Mouse (Mus musculus) heart, embryonic 16.5 days (tissue): ENCODE measurements around the gene Gtf3c6. TPM values are rescaled to one million over a fixed set of nuclear protein-coding genes. Genes with fewer than 3 reads are reported as not detected.

Source experiments
- ATAC-seq: fragments of 200-750 bp; cut with Nextera tagmentation; replicated peaks from 2 replicates; pipeline ENCODE4 v1.8.0; 2017; ENCODE audit warnings: moderate number of reproducible peaks; ENCODE audit not compliant: insufficient read depth, low FRiP score; ENCODE audit errors: extremely low read depth
- H3K27ac ChIP-seq: fragments of 300-500 bp; sonication (generic); 2 replicates; pipeline ENCODE4 v1.5.1; 2014; ENCODE audit warnings: mild to moderate bottlenecking, low read length, control low read depth, moderate library complexity
- H3K27me3 ChIP-seq: fragments of 300-500 bp; sonication (generic); 2 replicates; pipeline ENCODE4 v1.6.1; 2014; ENCODE audit warnings: low read length, mixed read lengths; ENCODE audit not compliant: control insufficient read depth, insufficient read depth
- H3K36me3 ChIP-seq: fragments of 300-500 bp; sonication (generic); 2 replicates; pipeline ENCODE4 v1.6.1; 2014; ENCODE audit not compliant: control insufficient read depth, insufficient read depth
- H3K4me1 ChIP-seq: fragments of 300-500 bp; sonication (generic); 2 replicates; pipeline ENCODE4 v1.6.1; 2014; ENCODE audit warnings: low read length, mixed read lengths; ENCODE audit not compliant: control insufficient read depth, insufficient read depth
- H3K4me2 ChIP-seq: fragments of 300-500 bp; sonication (generic); 2 replicates; pipeline ENCODE4 v1.6.1; 2014; ENCODE audit warnings: low read depth, mild to moderate bottlenecking, control low read depth, low read length
- H3K4me3 ChIP-seq: fragments of 300-500 bp; sonication (generic); 2 replicates; pipeline ENCODE4 v1.5.1; 2014; ENCODE audit warnings: mild to moderate bottlenecking, control low read depth, low read length
- H3K9ac ChIP-seq: fragments of 300-500 bp; sonication (generic); 2 replicates; pipeline ENCODE4 v1.6.1; 2014; ENCODE audit warnings: low read length, control low read depth
- H3K9me3 ChIP-seq: fragments of 300-500 bp; sonication (generic); replicated peaks from 2 replicates; pipeline ENCODE4 v1.6.1; 2016; ENCODE audit warnings: low read length; ENCODE audit not compliant: control insufficient read depth
- WGBS: fragments of 180-500 bp; shearing (Covaris S2); extraction: QIAGEN DNeasy Blood & Tissue Kit; methylation state at CpG from one replicate; pipeline ENCODE4 v1.1.7; 2014; 5-methylcytosine and 5-hydroxymethylcytosine counted together
- polyA plus RNA-seq: library from polyadenylated mRNA; unstranded; fragments of >200 nt; fragmentation: Nextera tagmentation; extraction: Ambion mirVana; gene quantifications from 2 replicates; pipeline ENCODE4 v1.2.1, GENCODE M21; 2015

Gene Gtf3c6
- polyA plus RNA-seq, 1 experiment from 2014 or later, result 66.9 TPM

DNA sequence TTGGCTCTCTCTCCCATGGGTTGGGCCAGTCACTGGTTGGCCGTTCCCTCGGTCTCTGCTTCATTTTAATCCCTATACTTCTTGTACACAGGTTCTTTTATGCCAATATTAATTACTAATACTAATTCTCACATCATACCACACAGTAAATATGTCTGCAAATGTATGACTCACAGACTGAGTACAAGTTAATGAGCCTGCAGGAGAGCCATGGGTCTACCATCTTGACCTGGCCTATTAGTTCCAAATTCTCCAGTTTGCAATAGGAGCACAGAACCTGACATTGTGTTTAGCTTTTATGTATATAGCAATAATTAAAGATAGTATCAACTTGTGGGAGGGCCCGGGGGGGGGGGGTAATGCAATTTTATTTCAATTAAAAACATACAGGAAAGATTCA lies 27.1 kb upstream of the Gtf3c6 start:
- H3K9ac ChIP-seq, result no peak overlapping the region
- H3K36me3 ChIP-seq, result peaks cover 15% of the 10 kb centered on the region
- no peaks in the 10 kb centered on the region for H3K27me3 ChIP-seq
- 86% methylated on average over 3 of the region's 3 CpGs for WGBS
- no peak for ATAC-seq
- H3K27ac ChIP-seq, result no peak overlapping the region
- H3K9me3 ChIP-seq, result no peaks in the 10 kb centered on the region
- no peaks in the 10 kb centered on the region for H3K4me1 ChIP-seq
- no peak overlapping the region for H3K4me2 ChIP-seq
- no peak overlapping the region for H3K4me3 ChIP-seq

DNA sequence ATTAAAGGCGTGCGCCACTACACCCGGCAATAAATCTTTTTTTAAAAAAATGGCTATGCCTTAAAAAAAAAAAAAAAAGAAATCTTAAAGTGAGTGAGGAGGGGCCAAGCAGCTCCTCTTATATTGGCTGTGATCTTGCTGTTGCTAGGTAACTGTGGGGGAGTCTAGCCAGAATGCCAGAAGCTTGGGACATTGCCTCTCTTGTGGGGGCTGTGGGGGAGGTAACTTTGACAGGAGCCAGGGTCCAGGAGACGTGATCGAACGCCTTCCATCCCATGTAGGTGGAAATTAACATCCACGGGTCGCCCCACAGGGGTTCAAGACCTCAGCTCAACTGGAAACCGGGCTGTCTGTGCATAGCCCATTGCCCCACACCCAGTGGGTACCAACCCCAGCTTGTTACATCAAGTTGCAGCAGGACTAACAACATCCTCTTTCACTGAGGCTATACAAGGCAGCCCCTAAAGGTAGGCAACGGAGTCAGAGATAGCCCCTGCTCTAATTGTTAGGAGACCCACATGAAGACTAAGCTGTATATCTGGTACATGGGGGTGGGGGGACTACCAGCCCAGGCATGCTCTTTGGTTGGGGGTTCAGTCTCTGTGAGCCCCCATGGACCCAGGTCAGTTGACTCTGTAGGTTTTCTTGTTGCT lies 26.4 kb upstream of the Gtf3c6 start:
- Histone ChIP-seq H3K4me2 (no peak overlapping the region), H3K4me1 (no peaks in the 10 kb centered on the region), H3K36me3 (peaks cover 15% of the 10 kb centered on the region), H3K27ac (no peak overlapping the region), H3K9me3 (no peaks in the 10 kb centered on the region), H3K9ac (no peak overlapping the region), H3K27me3 (no peaks in the 10 kb centered on the region), H3K4me3 (no peak overlapping the region)
- WGBS, result 81% methylated on average over 10 of the region's 10 CpGs
- no peak for ATAC-seq

DNA sequence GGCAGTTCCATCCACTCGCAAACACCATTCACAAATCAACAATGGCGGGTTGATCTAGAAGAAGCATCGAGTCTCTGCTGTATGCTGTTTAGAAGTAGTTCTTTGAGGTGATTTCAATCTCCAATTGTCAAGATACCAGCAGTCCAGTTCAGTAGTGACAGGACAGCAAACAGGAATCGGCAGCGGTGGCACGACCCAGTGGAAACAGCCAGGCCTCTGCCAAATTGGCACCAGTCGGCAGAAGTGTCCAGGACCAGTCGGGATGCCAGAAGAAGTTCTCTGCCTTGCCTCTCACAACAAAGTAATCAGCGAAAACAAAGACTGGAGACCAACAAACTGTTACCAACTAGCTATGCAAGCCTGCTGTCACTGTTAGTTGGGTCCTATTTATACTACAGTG lies 25.7 kb upstream of the Gtf3c6 start:
- H3K9ac ChIP-seq, result no peak overlapping the region
- H3K36me3 ChIP-seq, result peaks cover 15% of the 10 kb centered on the region
- H3K27ac ChIP-seq, result no peak overlapping the region
- H3K4me2 ChIP-seq, result no peak overlapping the region
- H3K9me3 ChIP-seq, result no peaks in the 10 kb centered on the region
- H3K27me3 ChIP-seq, result no peaks in the 10 kb centered on the region
- no peak overlapping the region for H3K4me3 ChIP-seq
- WGBS, result 92% methylated on average over 9 of the region's 9 CpGs
- H3K4me1 ChIP-seq, result no peaks in the 10 kb centered on the region
- ATAC-seq, result no peak

DNA sequence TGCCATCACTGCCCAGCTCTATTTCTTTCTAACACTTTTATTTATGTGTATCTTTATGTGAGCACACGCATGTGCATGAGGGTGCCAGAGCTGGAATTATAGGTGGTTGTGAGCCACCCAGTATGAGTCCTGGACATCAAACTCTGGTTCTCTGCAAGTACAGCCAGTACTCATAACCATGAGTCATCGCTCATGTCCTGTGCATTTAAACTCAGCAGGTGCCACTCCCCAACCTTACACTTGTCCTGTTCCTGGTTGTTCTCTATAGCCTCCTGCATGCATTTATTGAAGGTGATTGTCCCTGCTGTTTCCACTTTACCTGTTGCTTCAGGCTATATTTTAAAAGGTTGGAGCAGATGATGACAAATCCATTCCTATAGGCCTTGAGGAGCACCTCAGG lies 23.7 kb upstream of the Gtf3c6 start:
- WGBS, result 90% methylated on average over 2 of the region's 2 CpGs
- Histone ChIP-seq H3K27ac (no peak overlapping the region), H3K4me2 (no peak overlapping the region), H3K9me3 (no peaks in the 10 kb centered on the region), H3K36me3 (peaks cover 9% of the 10 kb centered on the region), H3K27me3 (no peaks in the 10 kb centered on the region), H3K9ac (no peak overlapping the region), H3K4me1 (no peaks in the 10 kb centered on the region), H3K4me3 (no peak overlapping the region)
- ATAC-seq, result no peak

DNA sequence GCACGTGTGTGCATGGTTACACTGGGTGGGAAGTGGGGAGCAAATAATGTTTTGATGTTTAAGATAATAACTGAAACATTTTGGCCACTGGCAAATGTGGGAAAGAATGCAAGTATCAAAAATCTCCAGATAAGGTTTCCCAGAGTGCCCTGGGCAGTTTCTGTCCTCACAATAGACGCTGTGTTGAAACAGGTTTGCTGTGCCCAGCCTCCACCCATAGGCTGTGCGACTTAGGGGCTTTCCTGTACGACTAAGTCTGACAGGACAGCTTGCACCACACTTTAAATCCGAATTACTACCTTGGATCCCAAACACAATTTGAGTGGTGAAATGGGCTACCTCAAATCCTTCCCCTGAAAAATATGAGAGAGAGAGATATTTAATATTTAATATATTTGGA lies 20.4 kb upstream of the Gtf3c6 start:
- H3K27ac ChIP-seq, result no peak overlapping the region
- 55% methylated on average over 5 of the region's 5 CpGs for WGBS
- no peaks in the 10 kb centered on the region for H3K27me3 ChIP-seq
- no peak overlapping the region for H3K4me2 ChIP-seq
- H3K36me3 ChIP-seq, result no peaks in the 10 kb centered on the region
- H3K9ac ChIP-seq, result no peak overlapping the region
- H3K9me3 ChIP-seq, result no peaks in the 10 kb centered on the region
- H3K4me3 ChIP-seq, result no peak overlapping the region
- H3K4me1 ChIP-seq, result 0 out of 2 replicates have a peak, but pooled peaks cover 3% of the 10 kb centered on the region
- ATAC-seq, result no peak

DNA sequence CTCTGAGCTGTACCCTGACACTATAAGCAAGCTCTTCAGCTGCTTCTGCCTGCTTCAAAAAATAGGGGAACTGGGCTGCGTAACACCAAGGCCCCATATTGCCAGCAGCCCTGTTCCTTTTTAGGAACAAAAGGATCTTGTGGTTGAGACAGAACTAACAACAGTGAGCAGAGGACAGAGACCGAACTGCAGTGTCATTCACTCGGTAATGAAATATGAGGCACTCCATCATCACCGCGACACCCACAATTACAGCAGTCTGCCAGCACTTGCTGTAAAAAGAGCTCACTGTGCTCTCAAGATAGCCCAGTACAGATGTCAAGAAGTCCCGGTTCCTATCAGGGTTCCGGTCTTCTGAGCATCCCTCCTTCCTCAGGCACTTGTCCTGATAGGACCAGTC lies 18.1 kb upstream of the Gtf3c6 start:
- 54% methylated on average over 7 of the region's 7 CpGs for WGBS
- Histone ChIP-seq H3K9me3 (no peaks in the 10 kb centered on the region), H3K9ac (no peak overlapping the region), H3K27me3 (no peaks in the 10 kb centered on the region), H3K36me3 (no peaks in the 10 kb centered on the region), H3K4me1 (0 out of 2 replicates have a peak, but pooled peaks cover 3% of the 10 kb centered on the region), H3K27ac (no peak overlapping the region), H3K4me3 (no peak overlapping the region), H3K4me2 (no peak overlapping the region)
- ATAC-seq, result no peak

DNA sequence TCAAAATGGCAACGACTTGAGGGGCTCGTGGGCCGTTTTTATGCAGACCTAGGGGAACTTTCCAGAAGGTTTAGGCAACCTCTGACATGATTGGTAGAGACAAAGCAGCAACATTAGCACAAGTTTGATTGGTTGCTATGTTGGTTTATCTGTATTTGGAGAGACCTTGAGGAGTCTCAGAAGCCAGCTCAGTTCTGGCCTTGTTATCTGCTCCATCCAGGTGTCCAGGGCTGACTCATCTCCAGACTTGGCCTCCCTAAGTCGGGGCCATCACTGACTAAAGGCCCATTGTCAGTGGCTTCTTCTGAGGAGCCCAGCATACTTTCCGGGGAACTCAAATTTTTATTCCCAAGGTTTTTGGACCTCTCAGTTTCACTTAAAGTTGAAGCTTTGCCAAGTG lies 16.0 kb upstream of the Gtf3c6 start:
- no peak overlapping the region for H3K27ac ChIP-seq
- H3K27me3 ChIP-seq, result no peaks in the 10 kb centered on the region
- no peaks in the 10 kb centered on the region for H3K9me3 ChIP-seq
- H3K4me3 ChIP-seq, result no peak overlapping the region
- ATAC-seq, result no peak
- H3K4me1 ChIP-seq, result 0 out of 2 replicates have a peak, but pooled peaks cover 3% of the 10 kb centered on the region
- no peak overlapping the region for H3K4me2 ChIP-seq
- H3K9ac ChIP-seq, result no peak overlapping the region
- 77% methylated on average over 5 of the region's 5 CpGs for WGBS
- H3K36me3 ChIP-seq, result no peaks in the 10 kb centered on the region

DNA sequence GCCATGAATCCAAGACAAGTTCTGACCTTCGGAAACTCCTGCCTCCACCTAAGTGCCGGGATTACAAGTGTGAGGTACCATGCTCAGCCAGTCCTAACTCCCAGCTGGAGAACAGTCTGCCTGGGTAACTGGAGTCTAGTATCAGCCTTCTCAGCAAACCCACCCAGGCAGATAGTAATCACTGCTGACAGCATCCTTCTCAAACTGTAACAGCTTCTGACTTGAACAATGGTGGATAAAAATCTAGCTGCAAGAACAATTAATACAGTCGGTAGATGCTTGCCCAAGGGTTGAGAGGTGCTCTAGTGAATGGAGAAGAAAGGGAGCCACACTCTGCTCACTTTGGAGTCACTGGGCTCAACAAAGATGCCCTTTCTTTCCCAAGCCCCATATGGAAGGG lies 13.3 kb upstream of the Gtf3c6 start:
- no peak overlapping the region for H3K4me3 ChIP-seq
- no peaks in the 10 kb centered on the region for H3K36me3 ChIP-seq
- no peak overlapping the region for H3K9ac ChIP-seq
- no peak overlapping the region for H3K4me2 ChIP-seq
- ATAC-seq, result no peak
- WGBS, result 89% methylated on average over 3 of the region's 3 CpGs
- no peak overlapping the region for H3K27ac ChIP-seq
- H3K9me3 ChIP-seq, result no peaks in the 10 kb centered on the region
- no peaks in the 10 kb centered on the region for H3K27me3 ChIP-seq
- H3K4me1 ChIP-seq, result 0 out of 2 replicates have a peak, but pooled peaks cover 3% of the 10 kb centered on the region

DNA sequence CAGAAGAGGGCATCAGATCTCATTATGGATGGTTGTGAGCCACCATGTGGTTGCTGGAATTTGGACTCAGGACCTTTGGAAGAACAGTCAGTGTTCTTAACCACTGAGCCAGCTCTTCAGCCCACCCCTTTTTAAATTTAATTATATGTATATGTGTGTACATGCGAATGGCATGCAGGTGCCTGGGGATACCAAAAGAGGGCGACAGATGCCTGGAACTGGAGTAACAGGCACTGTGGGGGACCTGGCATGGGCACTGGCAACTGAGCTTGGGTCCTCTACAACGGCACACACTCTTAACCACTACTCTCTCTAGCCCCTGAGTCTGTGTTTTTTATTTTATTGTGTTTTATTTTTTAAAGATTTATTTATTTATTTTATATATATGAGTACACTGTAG lies 7.0 kb upstream of the Gtf3c6 start:
- Histone ChIP-seq H3K36me3 (no peaks in the 10 kb centered on the region), H3K9me3 (no peaks in the 10 kb centered on the region), H3K4me1 (no peaks in the 10 kb centered on the region), H3K27ac (no peak overlapping the region), H3K4me2 (no peak overlapping the region), H3K27me3 (no peaks in the 10 kb centered on the region), H3K9ac (no peak overlapping the region), H3K4me3 (no peak overlapping the region)
- 83% methylated on average over 3 of the region's 3 CpGs for WGBS
- no peak for ATAC-seq
